Mouse (Mus musculus): ENCODE measurements around the gene Aldh8a1. TPM values are rescaled to one million over a fixed set of nuclear protein-coding genes. Genes with fewer than 3 reads are reported as not detected.

Gene Aldh8a1
- not detected for polyA plus RNA-seq (2012; fragmentation: generic; extraction: Trizol)

- Histone ChIP-seq H3ac (ENCODE audit: control insufficient read depth, insufficient read length) (no peak within 1 kb of the TSS), H3K79me2 (ENCODE audit: control insufficient read depth, insufficient read depth) (no peaks in the 10 kb centered on the region), H3K4me3 (no peak within 1 kb of the TSS), H3K4me2 (ENCODE audit: low read depth) (no peak within 1 kb of the TSS), H3K36me3 (ENCODE audit: control insufficient read depth, insufficient read depth) (no peaks in the 10 kb centered on the region), H3K27me3 (ENCODE audit: control insufficient read depth, insufficient read depth, insufficient read length) (peaks cover 8% of the 10 kb centered on the region)
- TF ChIP-seq REST (IDR thresholded peaks at IDR 0.05; ENCODE audit: insufficient read depth, insufficient read length) (no peak), USF1 (IDR thresholded peaks at IDR 0.05; ENCODE audit: low read depth) (no peak), POLR2A (IDR thresholded peaks at IDR 0.05; ENCODE audit: insufficient read length, low read depth) (no peak), MYOG (IDR thresholded peaks at IDR 0.05; ENCODE audit: control insufficient read depth in 1 of 3, insufficient read depth in 1 of 3, insufficient read length in 2 of 3, low read depth in 2 of 3) (no peak), MAX (IDR thresholded peaks at IDR 0.05; ENCODE audit: low read depth) (no peak), POLR2AphosphoS2 (IDR thresholded peaks at IDR 0.05; ENCODE audit: insufficient read length, low read depth) (no peak), MYOD1 (IDR thresholded peaks at IDR 0.05; ENCODE audit: control insufficient read depth in 1 of 3, insufficient read length in 2 of 3, low read depth in 2 of 3) (no peak), E2F4 (IDR thresholded peaks at IDR 0.05; ENCODE audit: insufficient read depth) (no peak), SRF (IDR thresholded peaks at IDR 0.05; ENCODE audit: control insufficient read depth, insufficient read length, low read depth) (no peak), TCF3 (IDR thresholded peaks at IDR 0.05; ENCODE audit: insufficient read length, low read depth) (no peak), CEBPB (IDR thresholded peaks at IDR 0.05; ENCODE audit: insufficient read depth, poor library complexity, severe bottlenecking) (no peak)
These were observed at the start of gene Aldh8a1 for GRCm38 (mm10) chr10:21376682-21377473. Aldh8a1 (plus strand) TSS chr10:21377291.

- H3K4me2 ChIP-seq (ENCODE audit: low read depth) = no peak overlapping the region
- no peak for TF ChIP-seq POLR2A (IDR thresholded peaks at IDR 0.05; ENCODE audit: insufficient read length, low read depth)
- no peak for TF ChIP-seq TCF3 (IDR thresholded peaks at IDR 0.05; ENCODE audit: insufficient read length, low read depth)
- TF ChIP-seq USF1 (IDR thresholded peaks at IDR 0.05; ENCODE audit: low read depth) = no peak
- no peak for TF ChIP-seq REST (IDR thresholded peaks at IDR 0.05; ENCODE audit: insufficient read depth, insufficient read length)
- no peak for TF ChIP-seq MYOG (IDR thresholded peaks at IDR 0.05; ENCODE audit: control insufficient read depth in 1 of 3, insufficient read depth in 1 of 3, insufficient read length in 2 of 3, low read depth in 2 of 3)
- no peak for TF ChIP-seq MYOD1 (IDR thresholded peaks at IDR 0.05; ENCODE audit: control insufficient read depth in 1 of 3, insufficient read length in 2 of 3, low read depth in 2 of 3)
- TF ChIP-seq E2F4 (IDR thresholded peaks at IDR 0.05; ENCODE audit: insufficient read depth) = no peak
- H3K79me2 ChIP-seq (ENCODE audit: control insufficient read depth, insufficient read depth) = no peaks in the 10 kb centered on the region
- H3K36me3 ChIP-seq (ENCODE audit: control insufficient read depth, insufficient read depth) = peaks cover 17% of the 10 kb centered on the region
- H3ac ChIP-seq (ENCODE audit: control insufficient read depth, insufficient read length) = no peak overlapping the region
- H3K27me3 ChIP-seq (ENCODE audit: control insufficient read depth, insufficient read depth, insufficient read length) = no peaks in the 10 kb centered on the region
- no peak overlapping the region for H3K4me3 ChIP-seq
These were observed 49.4 kb upstream of the Aldh8a1 start for GRCm38 (mm10) chr10:21327605-21328135.

- Histone ChIP-seq H3K36me3 (ENCODE audit: control insufficient read depth, insufficient read depth) (peaks cover 43% of the 10 kb centered on the region), H3K79me2 (ENCODE audit: control insufficient read depth, insufficient read depth) (no peaks in the 10 kb centered on the region), H3K4me3 (no peak overlapping the region), H3K4me2 (ENCODE audit: low read depth) (no peak overlapping the region), H3K27me3 (ENCODE audit: control insufficient read depth, insufficient read depth, insufficient read length) (no peaks in the 10 kb centered on the region), H3ac (ENCODE audit: control insufficient read depth, insufficient read length) (no peak overlapping the region)
- TF ChIP-seq CEBPB (IDR thresholded peaks at IDR 0.05; ENCODE audit: insufficient read depth, poor library complexity, severe bottlenecking) (no peak), MAX (IDR thresholded peaks at IDR 0.05; ENCODE audit: low read depth) (no peak), USF1 (IDR thresholded peaks at IDR 0.05; ENCODE audit: low read depth) (no peak), MYOG (IDR thresholded peaks at IDR 0.05; ENCODE audit: control insufficient read depth in 1 of 3, insufficient read depth in 1 of 3, insufficient read length in 2 of 3, low read depth in 2 of 3) (no peak), SRF (IDR thresholded peaks at IDR 0.05; ENCODE audit: control insufficient read depth, insufficient read length, low read depth) (no peak), POLR2A (IDR thresholded peaks at IDR 0.05; ENCODE audit: insufficient read length, low read depth) (no peak), REST (IDR thresholded peaks at IDR 0.05; ENCODE audit: insufficient read depth, insufficient read length) (no peak), TCF3 (IDR thresholded peaks at IDR 0.05; ENCODE audit: insufficient read length, low read depth) (no peak), POLR2AphosphoS2 (IDR thresholded peaks at IDR 0.05; ENCODE audit: insufficient read length, low read depth) (no peak)
These were observed 42.6 kb upstream of the Aldh8a1 start for GRCm38 (mm10) chr10:21334349-21335105.

GRCm38 (mm10) chr10:21335534-21335933, 41.6 kb upstream of the Aldh8a1 start:
- Histone ChIP-seq H3K4me2 (ENCODE audit: low read depth) (no peak overlapping the region), H3K4me3 (no peak overlapping the region), H3K27me3 (ENCODE audit: control insufficient read depth, insufficient read depth, insufficient read length) (no peaks in the 10 kb centered on the region), H3K36me3 (ENCODE audit: control insufficient read depth, insufficient read depth) (peaks cover 43% of the 10 kb centered on the region), H3K79me2 (ENCODE audit: control insufficient read depth, insufficient read depth) (no peaks in the 10 kb centered on the region), H3ac (ENCODE audit: control insufficient read depth, insufficient read length) (no peak overlapping the region)
- TF ChIP-seq POLR2A (IDR thresholded peaks at IDR 0.05; ENCODE audit: insufficient read length, low read depth) = no peak
- no peak for TF ChIP-seq REST (IDR thresholded peaks at IDR 0.05; ENCODE audit: insufficient read depth, insufficient read length)
- TF ChIP-seq TCF12 (IDR thresholded peaks at IDR 0.05; ENCODE audit: insufficient read depth, poor library complexity, severe bottlenecking) = no peak
- TF ChIP-seq POLR2AphosphoS2 (IDR thresholded peaks at IDR 0.05; ENCODE audit: insufficient read length, low read depth) = no peak
- no peak for TF ChIP-seq SRF (IDR thresholded peaks at IDR 0.05; ENCODE audit: control insufficient read depth, insufficient read length, low read depth)
- TF ChIP-seq TCF3 (IDR thresholded peaks at IDR 0.05; ENCODE audit: insufficient read length, low read depth) = no peak
- TF ChIP-seq MYOD1 (IDR thresholded peaks at IDR 0.05; ENCODE audit: control insufficient read depth in 1 of 3, insufficient read length in 2 of 3, low read depth in 2 of 3) = no peak
- TF ChIP-seq USF1 (IDR thresholded peaks at IDR 0.05; ENCODE audit: low read depth) = no peak
- TF ChIP-seq E2F4 (IDR thresholded peaks at IDR 0.05; ENCODE audit: insufficient read depth) = no peak
- TF ChIP-seq MYOG (IDR thresholded peaks at IDR 0.05; ENCODE audit: control insufficient read depth in 1 of 3, insufficient read depth in 1 of 3, insufficient read length in 2 of 3, low read depth in 2 of 3) = no peak
- no peak for TF ChIP-seq CEBPB (IDR thresholded peaks at IDR 0.05; ENCODE audit: insufficient read depth, poor library complexity, severe bottlenecking)
- no peak for TF ChIP-seq MAX (IDR thresholded peaks at IDR 0.05; ENCODE audit: low read depth)

Data from myocyte (in vitro differentiated cells).